Mouse (Mus musculus): ENCODE results near the gene Trappc13. TPM values are rescaled to one million over a fixed set of nuclear protein-coding genes. Genes with fewer than 3 reads are reported as not detected.
A peak's percentile ranks its signal among the peaks of the same experiment; 100 is the strongest.
"Not testable (repeated sequence)": the region's sequence is repeated elsewhere in the genome, so short reads cannot be mapped to it uniquely, and the experiment has no call there.

Trappc13 gene
- polyA plus RNA-seq (2015; fragmentation: Nextera tagmentation; extraction: Ambion mirVana): 30.9 and 34.3 TPM in 2 replicates

GRCm38 (mm10) chr13:104177796-104178649 is at the start of gene Trappc13:
Gene Trappc13 (minus strand): TSS chr13:104178469.
- Histone ChIP-seq H3K4me3 (ENCODE audit: low read depth, low read length) (peak within 1 kb of the TSS; percentile 91), H3K4me1 (replicated peaks; ENCODE audit: control insufficient read depth, insufficient read depth, low read length) (0 out of 2 replicates have a peak, but pooled peaks cover 4% of the 10 kb centered on the region), H3K27me3 (replicated peaks; ENCODE audit: control insufficient read depth, insufficient read depth, low read length) (no peaks in the 10 kb centered on the region), H3K9ac (ENCODE audit: low read depth, low read length) (peak within 1 kb of the TSS; percentile 85), H3K36me3 (ENCODE audit: control insufficient read depth, insufficient read depth) (peaks cover 4% of the 10 kb centered on the region; the same call in 1 of the 2 replicates), H3K27ac (ENCODE audit: low read depth, low read length) (peak within 1 kb of the TSS; percentile 83), H3K4me2 (replicated peaks; ENCODE audit: low read depth) (peak within 1 kb of the TSS; percentile 80), H3K9me3 (ENCODE audit: control insufficient read depth) (no peaks in the 10 kb centered on the region)
- peak; percentile 88 for ATAC-seq
- no peak for TF ChIP-seq CTCF (IDR thresholded peaks at IDR 0.05; ENCODE audit: low read depth)
- WGBS: under 1% methylated on average over 32 of the region's 32 CpGs

GRCm38 (mm10) chr13:104227478-104227877 is 49.2 kb upstream of the Trappc13 start:
- Histone ChIP-seq H3K9me3 (ENCODE audit: control insufficient read depth) (no peaks in the 10 kb centered on the region), H3K4me3 (ENCODE audit: low read depth, low read length) (peak overlapping the region; percentile 91), H3K27me3 (replicated peaks; ENCODE audit: control insufficient read depth, insufficient read depth, low read length) (no peaks in the 10 kb centered on the region), H3K4me1 (replicated peaks; ENCODE audit: control insufficient read depth, insufficient read depth, low read length) (no peaks in the 10 kb centered on the region), H3K27ac (ENCODE audit: low read depth, low read length) (no peak overlapping the region), H3K36me3 (ENCODE audit: control insufficient read depth, insufficient read depth) (peaks cover 4% of the 10 kb centered on the region; the same call in 1 of the 2 replicates), H3K9ac (ENCODE audit: low read depth, low read length) (peak overlapping the region; percentile 85; the same call in 1 of the 2 replicates), H3K4me2 (replicated peaks; ENCODE audit: low read depth) (peak overlapping the region; percentile 74)
- no peak for ATAC-seq
- no peak for TF ChIP-seq CTCF (IDR thresholded peaks at IDR 0.05; ENCODE audit: low read depth)
- 24% methylated on average over 3 of the region's 3 CpGs for WGBS

GRCm38 (mm10) chr13:104204313-104204712 is 26.0 kb upstream of the Trappc13 start:
- Histone ChIP-seq H3K27ac (ENCODE audit: low read depth, low read length) (no peak overlapping the region), H3K4me3 (ENCODE audit: low read depth, low read length) (no peak overlapping the region), H3K27me3 (replicated peaks; ENCODE audit: control insufficient read depth, insufficient read depth, low read length) (no peaks in the 10 kb centered on the region), H3K4me2 (replicated peaks; ENCODE audit: low read depth) (no peak overlapping the region), H3K36me3 (ENCODE audit: control insufficient read depth, insufficient read depth) (peaks cover 20% of the 10 kb centered on the region), H3K4me1 (replicated peaks; ENCODE audit: control insufficient read depth, insufficient read depth, low read length) (no peaks in the 10 kb centered on the region), H3K9me3 (ENCODE audit: control insufficient read depth) (no peaks in the 10 kb centered on the region), H3K9ac (ENCODE audit: low read depth, low read length) (no peak overlapping the region)
- WGBS: 44% methylated on average over 1 of the region's 1 CpGs
- ATAC-seq: no peak
- TF ChIP-seq CTCF (IDR thresholded peaks at IDR 0.05; ENCODE audit: low read depth): peak; percentile 47

- not testable (repeated sequence) for H3K9me3 ChIP-seq (ENCODE audit: control insufficient read depth); H3K27me3 ChIP-seq (replicated peaks; ENCODE audit: control insufficient read depth, insufficient read depth, low read length); H3K27ac ChIP-seq (ENCODE audit: low read depth, low read length); H3K4me1 ChIP-seq (replicated peaks; ENCODE audit: control insufficient read depth, insufficient read depth, low read length); H3K9ac ChIP-seq (ENCODE audit: low read depth, low read length); H3K4me2 ChIP-seq (replicated peaks; ENCODE audit: low read depth); ATAC-seq; H3K4me3 ChIP-seq (ENCODE audit: low read depth, low read length)
- H3K36me3 ChIP-seq (ENCODE audit: control insufficient read depth, insufficient read depth): peaks cover 31% of the 10 kb centered on the region
Observed at GRCm38 (mm10) chr13:104195891-104196290, 17.6 kb upstream of the Trappc13 start.

- ATAC-seq: peak; percentile 69
- Histone ChIP-seq H3K36me3 (ENCODE audit: control insufficient read depth, insufficient read depth) (peaks cover 26% of the 10 kb centered on the region), H3K27me3 (replicated peaks; ENCODE audit: control insufficient read depth, insufficient read depth, low read length) (no peaks in the 10 kb centered on the region), H3K27ac (ENCODE audit: low read depth, low read length) (no peak overlapping the region), H3K4me1 (replicated peaks; ENCODE audit: control insufficient read depth, insufficient read depth, low read length) (no peaks in the 10 kb centered on the region), H3K9me3 (ENCODE audit: control insufficient read depth) (no peaks in the 10 kb centered on the region), H3K9ac (ENCODE audit: low read depth, low read length) (no peak overlapping the region), H3K4me3 (ENCODE audit: low read depth, low read length) (no peak overlapping the region), H3K4me2 (replicated peaks; ENCODE audit: low read depth) (no peak overlapping the region)
- no peak for TF ChIP-seq CTCF (IDR thresholded peaks at IDR 0.05; ENCODE audit: low read depth)
- WGBS: 61% methylated on average over 4 of the region's 4 CpGs
Observed at GRCm38 (mm10) chr13:104187357-104187756, 9.1 kb upstream of the Trappc13 start.

GRCm38 (mm10) chr13:104179176-104179888 is 1.1 kb upstream of the Trappc13 start:
- WGBS: 10% methylated on average over 13 of the region's 13 CpGs

More at GRCm38 (mm10) chr13:104179176-104179888, 1.1 kb upstream of the Trappc13 start:
- Histone ChIP-seq H3K4me2 (replicated peaks; ENCODE audit: low read depth) (peak overlapping the region; percentile 80), H3K27me3 (replicated peaks; ENCODE audit: control insufficient read depth, insufficient read depth, low read length) (no peaks in the 10 kb centered on the region), H3K36me3 (ENCODE audit: control insufficient read depth, insufficient read depth) (peaks cover 4% of the 10 kb centered on the region; the same call in 1 of the 2 replicates), H3K9me3 (ENCODE audit: control insufficient read depth) (no peaks in the 10 kb centered on the region), H3K4me3 (ENCODE audit: low read depth, low read length) (peak overlapping the region; percentile 91), H3K27ac (ENCODE audit: low read depth, low read length) (peak overlapping the region; percentile 57; the same call in 1 of the 2 replicates), H3K4me1 (replicated peaks; ENCODE audit: control insufficient read depth, insufficient read depth, low read length) (0 out of 2 replicates have a peak, but pooled peaks cover 4% of the 10 kb centered on the region), H3K9ac (ENCODE audit: low read depth, low read length) (peak overlapping the region; percentile 85)
- no peak for ATAC-seq
- TF ChIP-seq CTCF (IDR thresholded peaks at IDR 0.05; ENCODE audit: low read depth): no peak

Data from intestine, postnatal 0 days (tissue).